Mouse (Mus musculus): ENCODE measurements around the gene Kbtbd6.

DNA sequence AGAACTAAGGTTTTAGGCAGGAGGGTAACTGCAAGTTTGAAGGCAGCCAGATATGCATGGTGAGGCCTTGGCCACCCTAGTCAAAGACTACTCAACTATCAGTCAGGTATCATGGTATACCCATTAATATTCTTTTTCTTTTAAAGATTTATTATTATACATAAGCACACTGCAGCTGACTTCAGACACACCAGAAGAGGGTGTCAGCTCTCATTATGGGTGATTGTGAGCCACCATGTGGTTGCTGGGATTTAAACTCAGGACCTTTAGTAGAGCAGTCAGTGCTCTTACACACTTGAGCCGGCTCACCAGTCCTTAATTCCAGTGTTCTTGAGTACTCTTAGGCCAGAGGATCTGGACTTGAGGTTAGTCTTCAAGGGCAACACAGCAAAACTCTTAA, 8.8 kb downstream of the Kbtbd6 start:
- TF ChIP-seq FLI1 (IDR thresholded peaks at IDR 0.05; ENCODE audit: low read length) (no peak), GATA1 (IDR thresholded peaks at IDR 0.05; ENCODE audit: borderline replicate concordance, low read length) (no peak)
